ENCODE assay signal across 12 mouse cellular contexts in genomic region chr14:122373458-122373857, GRCm38 (mm10).
DNase-seq lines count a peak whose midpoint lies in the region; ATAC-seq lines count a peak whose summit lies in the region.
"Had no signal": no experiment of that assay in that cellular context is flagged by ENCODE, and none has a peak within 500 bp of the region (broad histone marks: within the 10 kb centered on the region; RNA-seq: fewer than 3 reads in every experiment).

No protein-coding gene starts in this region.

- DNase-seq in heart, adult 18-20 months: no peak
- no peak for DNase-seq in limb, embryonic 10.5 days (ENCODE audit: low spot score)
- DNase-seq in urinary bladder, postnatal 25 days (ENCODE audit: low spot score): no peak
- DNase-seq in adrenal gland, adult 18-20 months (ENCODE audit: low spot score in 2 of 2): no peak
- DNase-seq: heart, postnatal 4 days had no signal

- no peak overlapping the region for H3K4me3 ChIP-seq in heart, embryonic 14.5 days (ENCODE audit: control insufficient read depth in 1 of 2, insufficient read depth in 1 of 2, low read depth in 1 of 2, low read length in 2 of 2)
- H3K4me3 ChIP-seq in embryonic facial prominence, embryonic 13.5 days: peak overlapping the region; percentile 18
- peak overlapping the region; percentile 22; the same call in 1 of the 2 replicates for H3K4me3 ChIP-seq in limb, embryonic 10.5 days
- peak overlapping the region; percentile 17 for H3K4me3 ChIP-seq in neural tube, embryonic 15.5 days (replicated peaks)
- H3K4me3 ChIP-seq: erythroblast, embryonic 14.5 days; limb, embryonic 15.5 days; myocyte had no signal

- ATAC-seq in heart, embryonic 14.5 days (ENCODE audit: insufficient number of reproducible peaks, insufficient read depth, low FRiP score, low read depth): no peak
- no peak for ATAC-seq in embryonic facial prominence, embryonic 13.5 days (ENCODE audit: insufficient number of reproducible peaks, insufficient read depth, low FRiP score, low TSS enrichment, low read depth)
- ATAC-seq in neural tube, embryonic 15.5 days (ENCODE audit: low FRiP score): no peak
- no peak for ATAC-seq in granulocyte monocyte progenitor cell, adult 5-6 weeks (replicated peaks; ENCODE audit: poor library complexity, severe bottlenecking)

- no peak overlapping the region for H3K9ac ChIP-seq in heart, embryonic 14.5 days (ENCODE audit: low read length)
- H3K9ac ChIP-seq in embryonic facial prominence, embryonic 13.5 days: no peak overlapping the region
- H3K9ac ChIP-seq in neural tube, embryonic 15.5 days (replicated peaks): no peak overlapping the region
- H3K9ac ChIP-seq: limb, embryonic 15.5 days had no signal

- peak overlapping the region; percentile 27; the same call in 1 of the 2 replicates for H3K4me2 ChIP-seq in heart, embryonic 14.5 days (ENCODE audit: low read length)
- H3K4me2 ChIP-seq in embryonic facial prominence, embryonic 13.5 days: peak overlapping the region; percentile 41
- peak overlapping the region; percentile 45 for H3K4me2 ChIP-seq in neural tube, embryonic 15.5 days
- H3K4me2 ChIP-seq: limb, embryonic 15.5 days had no signal

- no peaks in the 10 kb centered on the region for H3K36me3 ChIP-seq in heart, embryonic 14.5 days (ENCODE audit: control insufficient read depth, insufficient read depth, low read length)
- no peaks in the 10 kb centered on the region for H3K36me3 ChIP-seq in embryonic facial prominence, embryonic 13.5 days
- no peaks in the 10 kb centered on the region for H3K36me3 ChIP-seq in limb, embryonic 10.5 days
- no peaks in the 10 kb centered on the region for H3K36me3 ChIP-seq in neural tube, embryonic 15.5 days
- H3K36me3 ChIP-seq: limb, embryonic 15.5 days had no signal

- H3K27me3 ChIP-seq in heart, embryonic 14.5 days (ENCODE audit: control insufficient read depth, insufficient read depth, low read length): no peaks in the 10 kb centered on the region
- H3K27me3 ChIP-seq in embryonic facial prominence, embryonic 13.5 days: peaks cover 30% of the 10 kb centered on the region
- no peaks in the 10 kb centered on the region; the same call in 1 of the 2 replicates for H3K27me3 ChIP-seq in limb, embryonic 10.5 days (ENCODE audit: low read depth, poor library complexity, severe bottlenecking)
- peaks cover 27% of the 10 kb centered on the region for H3K27me3 ChIP-seq in neural tube, embryonic 15.5 days (replicated peaks)

- no peaks in the 10 kb centered on the region for H3K9me3 ChIP-seq in heart, embryonic 14.5 days (ENCODE audit: control insufficient read depth, low read length)
- no peaks in the 10 kb centered on the region for H3K9me3 ChIP-seq in embryonic facial prominence, embryonic 13.5 days
- H3K9me3 ChIP-seq in limb, embryonic 10.5 days (replicated peaks): no peaks in the 10 kb centered on the region
- no peaks in the 10 kb centered on the region for H3K9me3 ChIP-seq in neural tube, embryonic 15.5 days (replicated peaks)
- H3K9me3 ChIP-seq: limb, embryonic 15.5 days had no signal

- WGBS in heart, embryonic 14.5 days: 63% methylated on average over 19 of the region's 19 CpGs
- WGBS in embryonic facial prominence, embryonic 13.5 days: 18% methylated on average over 19 of the region's 19 CpGs
- WGBS in limb, embryonic 10.5 days: 38% methylated on average over 19 of the region's 19 CpGs
- WGBS in neural tube, embryonic 15.5 days: 8% methylated on average over 19 of the region's 19 CpGs

- H3K4me1 ChIP-seq in heart, embryonic 14.5 days (ENCODE audit: control insufficient read depth in 2 of 2, insufficient read depth in 2 of 2, low read length in 2 of 2): no peaks in the 10 kb centered on the region
- H3K4me1 ChIP-seq in embryonic facial prominence, embryonic 13.5 days: peaks cover 14% of the 10 kb centered on the region
- H3K4me1 ChIP-seq in limb, embryonic 10.5 days: peaks cover 77% of the 10 kb centered on the region
- H3K4me1 ChIP-seq in neural tube, embryonic 15.5 days: peaks cover 10% of the 10 kb centered on the region
- H3K4me1 ChIP-seq: limb, embryonic 15.5 days had no signal

- H3K27ac ChIP-seq in heart, embryonic 14.5 days (replicated peaks in 1 of 2; ENCODE audit: control insufficient read depth in 1 of 2, insufficient read depth in 1 of 2, low read depth in 2 of 2, low read length in 2 of 2): no peak overlapping the region
- no peak overlapping the region for H3K27ac ChIP-seq in embryonic facial prominence, embryonic 13.5 days
- peak overlapping the region; percentile 72 for H3K27ac ChIP-seq in limb, embryonic 10.5 days
- H3K27ac ChIP-seq in neural tube, embryonic 15.5 days (replicated peaks): no peak overlapping the region
- H3K27ac ChIP-seq: limb, embryonic 15.5 days had no signal

Comparison
In these comparisons a context has a peak if more than half of its experiments do, and no peak if none do; other contexts are left out.
1. H3K4me3 ChIP-seq: peak in embryonic facial prominence, embryonic 13.5 days (single experiment), limb, embryonic 10.5 days (single experiment) and neural tube, embryonic 15.5 days (single experiment); none in heart, embryonic 14.5 days (0 of 2).
2. Peak in every context shown above with its lines, with median percentiles within 50 percentile points of each other: H3K4me2 ChIP-seq.